Mouse (Mus musculus) kidney, embryonic 14.5 days (tissue): ENCODE measurements around the gene Cenpu. TPM values are rescaled to one million over a fixed set of nuclear protein-coding genes. Genes with fewer than 3 reads are reported as not detected.
"Not testable (repeated sequence)": the region's sequence is repeated elsewhere in the genome, so short reads cannot be mapped to it uniquely, and the experiment has no call there.

Experiments
- ATAC-seq: fragments of 200-750 bp; cut with Nextera tagmentation; 2 replicates; pipeline ENCODE4 v1.8.0; 2017; ENCODE audit warnings: moderate number of reproducible peaks, mild to moderate bottlenecking, moderate TSS enrichment, moderate library complexity; ENCODE audit not compliant: low FRiP score, low TSS enrichment
- H3K27ac ChIP-seq: fragments of 300-500 bp; sonication (generic); 2 replicates; pipeline ENCODE4 v1.5.1; 2014; ENCODE audit warnings: low read depth, mild to moderate bottlenecking, low read length, moderate library complexity, mixed read lengths
- H3K27me3 ChIP-seq: fragments of 300-500 bp; sonication (generic); 2 replicates; pipeline ENCODE4 v1.6.1; 2014; ENCODE audit warnings: mild to moderate bottlenecking, low read length; ENCODE audit not compliant: control insufficient read depth, insufficient read depth
- H3K36me3 ChIP-seq: fragments of 300-500 bp; sonication (generic); 2 replicates; pipeline ENCODE4 v1.6.1; 2014; ENCODE audit warnings: low read length, mixed read lengths; ENCODE audit not compliant: control insufficient read depth, insufficient read depth
- H3K4me1 ChIP-seq: fragments of 300-500 bp; sonication (generic); 2 replicates; pipeline ENCODE4 v1.6.1; 2014; ENCODE audit warnings: low read length, mixed read lengths; ENCODE audit not compliant: control insufficient read depth, insufficient read depth
- H3K4me2 ChIP-seq: fragments of 300-500 bp; sonication (generic); replicated peaks from 2 replicates; pipeline ENCODE4 v1.6.1; 2014; ENCODE audit warnings: low read depth, mild to moderate bottlenecking, low read length
- H3K4me3 ChIP-seq: fragments of 300-500 bp; sonication (generic); 2 replicates; pipeline ENCODE4 v1.5.1; 2014; ENCODE audit warnings: mild to moderate bottlenecking, low read length
- H3K9ac ChIP-seq: fragments of 300-500 bp; sonication (generic); 2 replicates; pipeline ENCODE4 v1.6.1; 2014; ENCODE audit warnings: low read depth, mild to moderate bottlenecking, low read length, moderate library complexity
- H3K9me3 ChIP-seq: fragments of 300-500 bp; sonication (generic); 2 replicates; pipeline ENCODE4 v1.6.1; 2016; ENCODE audit warnings: low read length; ENCODE audit not compliant: control insufficient read depth
- WGBS: fragments of 180-500 bp; shearing (Covaris S2); extraction: QIAGEN DNeasy Blood & Tissue Kit; methylation state at CpG from one replicate; pipeline ENCODE4 v1.1.7; 2014; 5-methylcytosine and 5-hydroxymethylcytosine counted together
- polyA plus RNA-seq: library from polyadenylated mRNA; unstranded; fragments of >200 nt; fragmentation: Nextera tagmentation; extraction: Ambion mirVana; gene quantifications from 2 replicates; pipeline ENCODE4 v1.2.1, GENCODE M21; 2014

Cenpu gene
- polyA plus RNA-seq, 1 experiment from 2014 or later, result 19.4 TPM

DNA sequence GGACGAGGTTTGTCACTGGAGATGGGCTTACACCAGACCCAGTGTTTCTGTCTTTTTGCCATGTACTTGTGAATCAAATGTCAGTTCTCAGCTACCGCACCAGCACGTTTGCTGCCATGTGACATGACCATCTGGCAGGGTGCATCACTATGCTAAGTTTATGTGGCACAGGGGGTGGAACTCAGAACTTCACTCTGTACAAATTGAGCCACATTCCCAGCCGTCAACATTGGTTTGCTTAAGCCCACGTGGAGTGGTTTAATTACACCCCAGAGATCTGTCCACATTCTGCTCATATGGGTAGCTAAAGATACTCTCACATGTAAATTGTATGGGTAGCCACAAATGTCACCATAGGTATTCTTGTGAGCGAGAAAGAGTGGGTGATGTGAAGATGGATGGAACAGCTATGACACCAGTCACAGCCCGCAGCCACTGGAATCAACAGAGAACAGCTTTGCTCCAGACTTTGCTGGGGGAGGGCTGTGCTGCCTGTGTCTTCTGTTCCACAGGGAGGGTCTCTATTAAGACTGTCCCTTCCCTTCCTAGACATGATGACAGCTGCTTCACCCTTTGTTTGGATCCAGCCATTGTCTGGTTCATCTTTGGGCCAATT lies 15.2 kb downstream of the Cenpu start:
- Histone ChIP-seq H3K36me3 (peaks cover 8% of the 10 kb centered on the region; the same call in 1 of the 2 replicates), H3K4me3 (no peak overlapping the region), H3K4me2 (no peak overlapping the region), H3K9ac (no peak overlapping the region), H3K9me3 (no peaks in the 10 kb centered on the region), H3K4me1 (no peaks in the 10 kb centered on the region), H3K27me3 (no peaks in the 10 kb centered on the region), H3K27ac (no peak overlapping the region)
- WGBS, result 80% methylated on average over 7 of the region's 7 CpGs
- no peak for ATAC-seq

DNA sequence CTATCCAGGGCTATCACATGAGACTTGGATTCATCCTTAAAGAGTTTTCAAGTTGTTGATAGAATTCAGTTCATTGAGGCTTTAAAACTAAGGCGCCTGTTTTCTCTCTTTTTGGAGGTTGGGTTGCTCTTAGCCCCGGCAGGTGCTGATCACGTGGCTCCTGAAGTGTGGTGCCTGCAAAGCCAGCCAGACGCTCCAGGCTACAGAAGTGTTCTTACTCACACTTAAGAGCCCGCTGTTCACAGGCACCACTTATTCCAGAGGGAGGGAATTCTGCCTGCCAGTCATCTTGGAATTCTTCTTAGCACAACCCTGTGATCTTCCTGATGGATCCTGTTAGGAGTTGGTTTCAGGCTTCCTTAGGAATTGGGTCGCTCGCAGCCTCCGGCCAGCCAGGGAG lies 16.1 kb downstream of the Cenpu start:
- WGBS, result 81% methylated on average over 8 of the region's 8 CpGs
- Histone ChIP-seq H3K27ac (no peak overlapping the region), H3K36me3 (peaks cover 9% of the 10 kb centered on the region; the same call in 1 of the 2 replicates), H3K4me2 (no peak overlapping the region), H3K9me3 (no peaks in the 10 kb centered on the region), H3K4me3 (no peak overlapping the region), H3K4me1 (no peaks in the 10 kb centered on the region), H3K27me3 (no peaks in the 10 kb centered on the region), H3K9ac (no peak overlapping the region)
- ATAC-seq, result no peak

DNA sequence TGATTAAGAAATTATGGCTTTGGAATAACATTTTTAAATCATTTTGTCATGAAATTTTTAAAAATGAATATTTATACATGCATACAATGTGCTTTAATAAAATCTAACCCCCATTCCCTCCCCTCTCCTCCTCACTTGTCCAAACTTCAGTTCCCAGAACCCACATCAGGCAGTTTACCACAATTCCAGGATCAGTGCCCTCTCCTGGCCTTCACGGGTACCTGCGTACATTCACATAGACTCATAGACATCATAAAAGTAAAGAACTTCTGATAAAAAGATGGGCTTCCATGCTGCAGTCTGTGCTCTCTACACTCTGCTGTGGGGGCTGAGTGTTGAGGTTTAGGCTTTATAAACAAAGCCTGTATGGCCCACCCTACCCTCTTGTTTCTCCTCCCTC lies 17.1 kb downstream of the Cenpu start:
- Histone ChIP-seq H3K9me3 (no peaks in the 10 kb centered on the region), H3K27me3 (no peaks in the 10 kb centered on the region), H3K4me3 (no peak overlapping the region), H3K9ac (no peak overlapping the region), H3K27ac (no peak overlapping the region), H3K4me1 (no peaks in the 10 kb centered on the region), H3K4me2 (no peak overlapping the region), H3K36me3 (peaks cover 15% of the 10 kb centered on the region)
- no peak for ATAC-seq
- 84% methylated on average over 2 of the region's 2 CpGs for WGBS

DNA sequence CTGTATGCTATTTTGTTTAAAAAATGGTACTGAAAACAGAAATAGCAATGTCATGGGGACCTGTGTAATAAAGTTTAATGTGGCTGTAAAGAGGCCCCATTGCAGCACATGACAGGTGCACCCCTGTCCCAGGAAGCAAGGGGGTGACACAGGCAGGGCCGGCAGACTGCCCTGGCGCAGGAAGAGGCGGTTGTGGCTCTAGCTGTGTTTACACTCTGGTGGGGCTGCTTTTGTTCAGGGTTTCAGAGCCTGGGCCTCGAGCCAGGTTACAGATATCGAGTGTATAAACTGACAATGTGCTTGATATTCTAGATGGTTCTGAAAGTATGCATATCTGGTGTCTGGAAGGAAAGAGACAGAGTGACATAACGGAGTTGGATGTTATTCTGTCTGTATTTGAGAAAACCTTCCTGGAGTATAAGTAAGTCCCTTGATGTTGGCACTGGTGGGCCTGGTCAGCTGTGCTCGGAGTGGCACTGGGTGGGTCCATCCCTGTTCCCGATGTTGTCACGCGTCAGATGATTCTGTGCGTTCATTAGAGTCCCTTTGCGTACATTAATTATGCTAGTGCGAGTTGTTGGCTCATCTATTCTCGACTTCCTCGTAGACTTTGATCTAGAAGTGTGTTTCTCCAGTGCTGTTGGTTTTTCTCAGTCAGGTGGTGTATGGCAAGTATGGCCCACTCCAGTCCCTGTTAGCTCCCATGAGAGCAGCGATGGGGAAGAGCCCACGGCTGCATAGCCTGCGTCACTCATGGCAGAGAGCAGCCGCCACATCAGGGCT lies 18.0 kb downstream of the Cenpu start:
- no peaks in the 10 kb centered on the region for H3K9me3 ChIP-seq
- no peaks in the 10 kb centered on the region for H3K27me3 ChIP-seq
- no peaks in the 10 kb centered on the region for H3K4me1 ChIP-seq
- WGBS, result 88% methylated on average over 19 of the region's 19 CpGs
- no peak for ATAC-seq
- H3K4me3 ChIP-seq, result no peak overlapping the region
- H3K9ac ChIP-seq, result no peak overlapping the region
- H3K36me3 ChIP-seq, result peaks cover 24% of the 10 kb centered on the region
- no peak overlapping the region for H3K27ac ChIP-seq
- H3K4me2 ChIP-seq, result no peak overlapping the region

DNA sequence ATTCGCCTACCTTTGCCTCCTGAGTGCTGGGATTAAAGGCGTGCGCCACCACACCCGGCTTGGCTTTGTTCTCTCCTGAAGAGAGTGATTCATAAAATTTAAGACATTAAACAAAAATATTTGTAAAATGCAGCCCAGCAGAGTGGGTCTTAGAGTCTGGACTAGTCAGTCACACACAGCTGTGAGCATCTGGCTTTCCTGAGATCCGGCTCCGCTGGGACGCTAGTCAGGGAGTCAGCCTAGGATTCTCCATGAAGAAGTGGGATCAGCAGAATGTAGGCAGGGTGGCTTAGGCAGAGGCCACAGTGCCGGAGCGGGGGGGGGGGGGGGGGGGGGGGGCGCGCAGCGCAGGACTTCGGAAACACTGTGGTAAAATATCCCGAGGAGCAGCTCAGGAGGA lies 18.8 kb downstream of the Cenpu start:
- Histone ChIP-seq H3K9ac (no peak overlapping the region), H3K27ac (no peak overlapping the region), H3K9me3 (no peaks in the 10 kb centered on the region), H3K4me3 (no peak overlapping the region), H3K4me2 (no peak overlapping the region), H3K27me3 (no peaks in the 10 kb centered on the region), H3K36me3 (peaks cover 26% of the 10 kb centered on the region), H3K4me1 (no peaks in the 10 kb centered on the region)
- 91% methylated on average over 9 of the region's 14 CpGs for WGBS
- ATAC-seq, result no peak; the same call in 1 of the 2 replicates

DNA sequence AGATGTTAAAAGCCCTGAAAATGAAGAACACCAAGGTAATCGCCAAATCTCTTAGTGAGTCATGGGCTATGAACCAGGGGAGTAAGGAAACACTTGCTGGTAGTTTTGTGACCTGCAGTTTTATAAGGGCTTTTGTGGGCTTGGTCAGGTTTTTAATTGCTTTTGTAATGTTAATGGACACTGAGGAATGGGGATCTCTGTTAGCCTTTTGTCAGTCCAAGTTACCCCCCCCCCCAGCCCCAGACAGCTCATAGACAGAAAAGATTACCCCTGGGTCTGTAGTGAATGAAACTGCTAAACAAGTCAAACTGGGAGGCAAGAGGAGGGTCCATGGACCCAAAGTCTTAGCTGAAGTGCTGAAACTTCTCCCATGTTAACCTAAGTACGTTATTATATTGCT lies 21.6 kb downstream of the Cenpu start:
- Histone ChIP-seq H3K27me3 (no peaks in the 10 kb centered on the region), H3K9me3 (no peaks in the 10 kb centered on the region), H3K36me3 (peaks cover 49% of the 10 kb centered on the region), H3K9ac (no peak overlapping the region), H3K4me3 (no peak overlapping the region), H3K4me1 (no peaks in the 10 kb centered on the region), H3K27ac (no peak overlapping the region), H3K4me2 (no peak overlapping the region)
- ATAC-seq, result no peak
- 95% methylated on average over 2 of the region's 2 CpGs for WGBS

DNA sequence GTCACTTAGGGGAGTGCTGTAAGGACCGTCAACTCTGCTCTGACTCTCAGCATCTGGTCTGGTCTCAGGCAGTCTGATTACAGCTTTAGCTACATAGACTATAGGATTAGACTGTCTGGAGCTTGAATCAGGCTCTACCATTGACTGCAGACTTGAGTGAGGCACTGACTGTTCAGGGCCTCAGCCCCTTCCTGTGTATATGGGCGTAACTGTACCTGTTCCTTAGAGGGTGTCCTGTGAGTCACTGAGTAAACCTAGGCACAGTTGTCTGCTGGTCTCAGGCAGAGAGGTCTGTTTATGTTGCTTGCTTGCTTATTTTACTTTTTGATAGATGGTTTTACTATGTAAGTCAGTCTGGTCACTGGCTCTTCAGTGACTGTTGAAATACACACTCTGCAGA lies 22.1 kb downstream of the Cenpu start:
- 91% methylated on average over 2 of the region's 2 CpGs for WGBS
- no peak overlapping the region for H3K4me3 ChIP-seq
- no peaks in the 10 kb centered on the region for H3K27me3 ChIP-seq
- no peak overlapping the region for H3K9ac ChIP-seq
- ATAC-seq, result no peak
- H3K27ac ChIP-seq, result no peak overlapping the region
- H3K36me3 ChIP-seq, result peaks cover 54% of the 10 kb centered on the region
- H3K4me2 ChIP-seq, result no peak overlapping the region
- no peaks in the 10 kb centered on the region for H3K4me1 ChIP-seq
- no peaks in the 10 kb centered on the region for H3K9me3 ChIP-seq

DNA sequence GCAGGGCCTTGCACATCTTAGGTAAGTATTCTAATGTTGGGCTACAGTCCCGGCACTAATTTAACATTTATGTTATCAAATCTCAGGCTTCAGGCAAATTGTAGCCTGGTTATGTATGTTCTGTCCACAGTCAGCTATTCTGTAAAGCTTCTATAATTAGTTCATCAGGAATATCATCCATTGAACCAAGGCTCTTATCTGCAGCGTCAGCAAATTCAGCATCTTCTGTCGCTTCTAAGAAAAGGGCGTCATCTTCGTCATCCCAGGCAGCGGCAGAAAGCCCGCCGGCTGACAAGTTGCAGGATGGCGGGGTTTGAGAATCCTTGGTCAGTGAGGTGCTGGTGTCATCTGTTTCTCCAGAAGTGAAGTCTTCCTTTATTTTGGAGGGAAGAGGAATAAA lies 27.0 kb downstream of the Cenpu start:
- H3K9me3 ChIP-seq, result no peaks in the 10 kb centered on the region
- H3K27me3 ChIP-seq, result no peaks in the 10 kb centered on the region
- no peak overlapping the region for H3K4me3 ChIP-seq
- 94% methylated on average over 9 of the region's 9 CpGs for WGBS
- H3K36me3 ChIP-seq, result peaks cover 57% of the 10 kb centered on the region
- no peak overlapping the region for H3K27ac ChIP-seq
- H3K4me1 ChIP-seq, result no peaks in the 10 kb centered on the region
- ATAC-seq, result no peak
- H3K9ac ChIP-seq, result no peak overlapping the region
- no peak overlapping the region for H3K4me2 ChIP-seq

DNA sequence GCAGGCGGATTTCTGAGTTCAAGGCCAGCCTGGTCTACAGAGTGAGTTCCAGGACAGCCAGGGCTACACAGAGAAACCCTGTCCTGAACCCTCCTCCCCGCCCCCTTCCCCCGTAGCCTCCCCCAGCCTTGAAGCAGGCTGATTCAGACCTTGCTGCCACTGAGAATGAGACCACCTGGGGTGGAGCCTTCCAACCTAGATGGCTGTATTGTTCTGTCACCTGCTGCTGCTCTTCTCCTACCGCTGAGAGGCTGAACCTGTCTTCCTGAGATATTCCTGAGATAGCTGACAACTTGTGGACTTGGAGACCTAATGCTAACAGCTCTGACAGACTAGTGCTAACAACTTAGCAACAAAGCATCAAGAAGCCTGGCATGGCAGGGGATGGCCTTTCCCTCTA lies 32.5 kb downstream of the Cenpu start:
- peaks cover 13% of the 10 kb centered on the region; the same call in 1 of the 2 replicates for H3K36me3 ChIP-seq
- not testable (repeated sequence) for H3K4me2 ChIP-seq, H3K4me3 ChIP-seq, H3K4me1 ChIP-seq, ATAC-seq, H3K9ac ChIP-seq, H3K27me3 ChIP-seq, H3K9me3 ChIP-seq, H3K27ac ChIP-seq
- 35% methylated on average over 3 of the region's 4 CpGs for WGBS
